Mouse (Mus musculus) v-Abl transformed pro-B cells (cell line): Measurements from ENCODE around the gene Ankrd34a.

ENCODE experiments used
- in situ Hi-C, 2 experiments: fragments of 400-800 bp; cut with MboI; formaldehyde crosslinking; loops; one replicate each; pipeline ENCODE4 v1.15.1; 2025; ENCODE audit not compliant: unreplicated experiment in 2 of 2

The Ankrd34a gene

DNA sequence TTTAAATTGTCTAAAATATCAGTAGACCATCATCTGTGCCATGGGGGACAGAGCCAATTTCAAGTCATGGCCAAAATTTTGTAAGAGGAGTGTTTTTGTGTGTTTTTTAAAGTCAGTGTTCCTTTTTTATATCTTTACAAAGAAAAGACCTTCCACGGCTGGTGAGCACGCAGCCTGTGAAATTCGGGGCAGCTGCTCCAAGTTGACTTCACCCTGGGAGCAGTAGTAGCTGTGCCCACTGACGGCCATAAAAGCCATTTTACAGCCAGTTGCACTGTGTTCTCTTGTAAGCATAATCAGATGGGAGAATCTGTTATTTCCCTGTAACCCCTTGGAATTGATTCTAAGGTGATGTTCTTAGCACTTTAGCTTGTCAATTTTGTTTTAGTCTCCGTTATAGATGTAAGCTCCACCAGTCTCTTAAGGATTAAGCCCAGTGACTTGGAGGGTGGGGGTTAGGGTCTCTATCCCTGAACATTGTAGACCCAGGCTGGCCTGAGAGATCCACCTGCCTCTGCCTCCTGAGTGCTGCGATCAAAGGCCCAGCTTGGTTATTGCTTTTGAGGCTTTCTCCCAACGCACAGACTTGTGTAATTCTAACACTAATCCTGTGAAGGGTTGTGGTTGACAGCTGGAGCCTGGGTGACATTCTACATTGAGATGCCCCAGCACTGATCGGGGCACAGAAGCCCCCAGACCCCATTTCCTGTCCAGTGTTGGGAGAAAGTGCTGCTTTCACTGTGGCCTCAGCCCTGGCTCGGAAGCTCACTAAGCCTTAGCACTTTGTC is 35.4 kb upstream of the Ankrd34a start:
- in situ Hi-C loops: no loop called here

GRCm38 (mm10) chr3:96561946-96562681 is 34.3 kb upstream of the Ankrd34a start:
- in situ Hi-C loops: no loop called here

DNA sequence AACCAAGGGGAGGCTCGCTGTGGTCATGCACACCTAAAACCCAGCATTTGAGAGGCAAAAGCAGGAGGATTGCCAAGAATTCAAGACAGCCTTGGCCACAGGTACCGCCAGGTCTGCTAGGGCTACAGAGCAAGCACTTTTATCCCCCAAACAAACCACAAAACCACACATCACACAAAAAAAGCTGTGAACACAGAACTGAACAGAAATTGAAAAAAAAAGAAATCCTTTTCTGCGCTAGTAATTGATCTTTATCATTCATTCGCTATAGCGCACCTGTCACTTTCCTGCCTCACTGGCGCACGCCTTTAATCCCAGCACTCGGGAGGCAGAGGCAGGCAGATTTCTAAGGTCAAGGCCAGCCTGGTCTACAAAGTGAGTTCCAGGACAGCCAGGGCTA is 33.2 kb upstream of the Ankrd34a start:
- in situ Hi-C loops: no loop called here

GRCm38 (mm10) chr3:96563911-96564632 is 32.4 kb upstream of the Ankrd34a start:
- in situ Hi-C loops: no loop called here

- in situ Hi-C loops: no loop called here
Observed at GRCm38 (mm10) chr3:96564633-96565032, 31.8 kb upstream of the Ankrd34a start.

- in situ Hi-C loops: no loop called here
Observed at GRCm38 (mm10) chr3:96565105-96565504, 31.3 kb upstream of the Ankrd34a start.

DNA sequence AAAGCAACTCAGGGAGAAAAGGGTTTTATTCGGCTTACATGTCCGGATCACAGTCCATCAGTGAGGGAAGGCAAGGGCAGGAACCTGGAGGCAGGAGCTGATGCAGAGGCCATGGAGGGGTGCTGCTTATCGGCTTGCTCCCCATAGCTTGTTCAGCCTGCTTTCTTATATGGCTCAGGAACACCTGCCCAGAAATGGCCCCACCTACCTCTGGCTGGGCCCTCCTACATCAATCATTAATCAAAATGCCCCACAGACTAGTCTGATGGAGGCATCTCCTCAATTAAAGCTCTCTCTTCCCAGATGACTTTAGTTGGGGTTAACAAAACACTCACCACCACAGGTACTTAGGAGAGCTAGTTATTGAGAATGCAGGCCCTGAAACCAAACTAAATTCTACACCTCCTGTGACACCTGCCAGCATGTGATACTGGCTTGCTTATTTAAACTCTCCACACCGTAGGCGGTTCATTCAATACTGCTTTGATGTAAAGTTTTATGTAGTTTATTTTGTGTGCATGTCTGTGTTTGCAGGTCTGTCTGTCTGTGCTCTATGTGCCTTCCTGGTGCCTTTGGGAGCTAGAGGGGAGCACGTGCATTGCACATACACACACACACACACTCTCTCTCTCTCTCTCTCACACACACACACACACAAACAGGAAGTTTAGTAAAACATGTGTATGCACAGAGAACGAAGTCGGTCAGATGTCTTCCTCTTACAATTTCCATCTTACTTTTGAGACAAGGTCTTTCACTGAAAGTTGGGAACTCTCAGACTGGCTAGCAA is 29.6 kb upstream of the Ankrd34a start:
- in situ Hi-C loops: no loop called here

- in situ Hi-C loops: no loop called here
Observed at GRCm38 (mm10) chr3:96568605-96569004, 27.8 kb upstream of the Ankrd34a start.

DNA sequence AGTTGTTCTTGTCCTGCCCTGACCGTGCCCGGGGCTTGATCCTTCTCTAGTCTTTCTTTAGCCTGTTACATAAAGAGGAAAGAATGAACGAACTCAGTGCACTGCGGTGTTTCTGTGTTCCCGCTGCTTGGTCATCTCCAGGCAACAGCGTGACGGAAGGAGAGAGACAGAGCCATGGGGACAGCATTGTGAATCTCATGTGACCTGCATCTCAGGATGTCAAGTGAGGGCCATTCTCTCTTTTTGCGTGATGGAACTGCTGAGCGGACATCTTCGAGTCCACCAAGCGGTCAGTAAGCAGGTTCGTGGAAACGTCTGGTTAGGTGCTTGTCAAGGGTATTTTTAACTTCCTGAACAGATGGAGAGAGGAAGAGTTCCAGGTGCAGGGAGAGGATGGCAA is 26.9 kb upstream of the Ankrd34a start:
- in situ Hi-C loops: no loop called here

GRCm38 (mm10) chr3:96569966-96570605 is 26.4 kb upstream of the Ankrd34a start:
- in situ Hi-C loops: no loop called here

- in situ Hi-C loops: no loop called here
Observed at GRCm38 (mm10) chr3:96570643-96571042, 25.8 kb upstream of the Ankrd34a start.

- in situ Hi-C loops: no loop called here
Observed at GRCm38 (mm10) chr3:96571336-96571735, 25.1 kb upstream of the Ankrd34a start.

GRCm38 (mm10) chr3:96571896-96572698 is 24.3 kb upstream of the Ankrd34a start:
- in situ Hi-C loops: no loop called here

- in situ Hi-C loops: no loop called here
Observed at GRCm38 (mm10) chr3:96573611-96574511, 22.6 kb upstream of the Ankrd34a start.

DNA sequence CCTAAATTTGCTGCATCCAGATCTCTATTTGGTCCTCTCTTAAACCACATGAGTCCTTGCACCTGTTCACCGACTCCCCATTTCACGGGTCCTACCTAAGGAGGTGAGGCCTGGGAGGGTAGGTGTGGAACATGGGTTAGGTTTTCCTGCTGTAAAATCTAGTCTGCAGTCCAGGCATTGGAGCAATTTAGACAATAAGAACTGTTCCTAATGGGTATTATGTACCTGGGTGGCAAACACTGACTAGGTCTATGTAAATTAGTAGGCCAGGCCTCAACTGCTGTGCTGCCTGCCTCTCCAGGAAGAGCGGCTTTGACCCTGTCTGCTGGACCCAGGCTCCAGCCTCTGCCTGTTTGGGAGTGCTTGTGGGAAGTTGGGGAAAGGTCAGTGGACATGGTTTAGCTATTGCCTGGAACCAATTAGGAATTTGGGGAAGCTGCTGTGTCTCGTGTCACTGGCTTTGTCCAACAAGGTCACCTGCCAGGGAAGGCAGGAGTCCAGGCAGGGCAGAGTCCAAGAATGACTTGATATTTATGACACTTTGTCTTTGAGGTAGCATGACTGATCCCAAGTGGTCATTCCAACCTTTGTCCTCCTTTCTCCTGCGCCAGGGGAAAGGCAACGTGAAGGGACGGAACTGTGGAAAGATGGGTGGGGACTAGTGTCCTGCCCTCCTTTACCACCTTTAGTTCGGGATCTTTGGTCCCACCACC is 21.0 kb upstream of the Ankrd34a start:
- in situ Hi-C loops: no loop called here

GRCm38 (mm10) chr3:96576005-96576658 is 20.3 kb upstream of the Ankrd34a start:
- in situ Hi-C loops: no loop called here
